Mouse (Mus musculus) midbrain, embryonic 15.5 days (tissue): ENCODE results near the gene Slc13a3. TPM values are rescaled to one million over a fixed set of nuclear protein-coding genes. Genes with fewer than 3 reads are reported as not detected.

Experiments used
- ATAC-seq: fragments of 200-750 bp; cut with Nextera tagmentation; replicated peaks from 2 replicates; pipeline ENCODE4 v1.8.0; 2017; ENCODE audit warnings: moderate TSS enrichment
- H3K27ac ChIP-seq: fragments of 300-500 bp; sonication (generic); 2 replicates; pipeline ENCODE4 v1.5.1; 2015; ENCODE audit warnings: mild to moderate bottlenecking, inconsistent platforms
- H3K27me3 ChIP-seq: fragments of 300-500 bp; sonication (generic); replicated peaks from 2 replicates; pipeline ENCODE4 v1.6.1; 2015; ENCODE audit warnings: inconsistent platforms
- H3K36me3 ChIP-seq: fragments of 300-500 bp; sonication (generic); replicated peaks from 2 replicates; pipeline ENCODE4 v1.6.1; 2015; ENCODE audit warnings: inconsistent platforms
- H3K4me1 ChIP-seq: fragments of 300-500 bp; sonication (generic); 2 replicates; pipeline ENCODE4 v1.6.1; 2015; ENCODE audit warnings: inconsistent platforms
- H3K4me2 ChIP-seq: fragments of 300-500 bp; sonication (generic); 2 replicates; pipeline ENCODE4 v1.6.1; 2015; ENCODE audit warnings: inconsistent platforms, mild to moderate bottlenecking, moderate library complexity
- H3K4me3 ChIP-seq: fragments of 300-500 bp; sonication (generic); 2 replicates; pipeline ENCODE4 v1.5.1; 2015; ENCODE audit warnings: mild to moderate bottlenecking, inconsistent platforms
- H3K9ac ChIP-seq: fragments of 300-500 bp; sonication (generic); 2 replicates; pipeline ENCODE4 v1.6.1; 2015; ENCODE audit warnings: mild to moderate bottlenecking, inconsistent platforms
- H3K9me3 ChIP-seq: fragments of 300-500 bp; sonication (generic); 2 replicates; pipeline ENCODE4 v1.6.1; 2016; ENCODE audit warnings: inconsistent platforms
- WGBS: fragments of 180-500 bp; shearing (Covaris S2); methylation state at CpG from one replicate; pipeline ENCODE4 v1.1.7; 2015; ENCODE audit warnings: mixed read lengths; 5-methylcytosine and 5-hydroxymethylcytosine counted together
- polyA plus RNA-seq: library from polyadenylated mRNA; unstranded; fragments of >200 nt; fragmentation: Nextera tagmentation; extraction: Ambion mirVana; gene quantifications from 2 replicates; pipeline ENCODE4 v1.2.1, GENCODE M21; 2015

Gene Slc13a3
- polyA plus RNA-seq, 1 experiment from 2014 or later, result 10.1 TPM

DNA sequence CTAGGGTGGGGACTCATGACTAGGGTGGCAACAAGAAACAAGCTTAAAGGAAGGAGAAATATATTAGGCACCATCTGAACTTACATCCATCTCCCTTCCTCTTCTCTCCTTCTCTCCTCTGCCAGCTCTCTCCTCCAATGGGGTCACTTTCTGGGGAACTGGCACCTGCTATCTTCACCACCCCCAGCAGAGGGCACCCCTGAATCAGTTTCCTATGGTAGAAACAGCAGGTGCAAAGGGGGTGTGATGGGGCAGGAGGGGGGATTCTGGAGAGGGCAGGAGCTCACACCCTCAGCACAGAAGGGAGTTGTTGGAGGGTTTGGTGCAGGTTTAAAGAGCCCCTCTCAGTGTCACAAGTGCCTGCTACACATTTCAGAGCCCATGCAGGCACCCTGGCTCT, 23.2 kb upstream of the Slc13a3 start:
- Histone ChIP-seq H3K27ac (no peak overlapping the region), H3K27me3 (no peaks in the 10 kb centered on the region), H3K4me1 (peaks cover 20% of the 10 kb centered on the region), H3K4me2 (no peak overlapping the region), H3K9me3 (no peaks in the 10 kb centered on the region), H3K9ac (no peak overlapping the region), H3K4me3 (no peak overlapping the region), H3K36me3 (no peaks in the 10 kb centered on the region)
- ATAC-seq, result no peak

- H3K4me3 ChIP-seq, result no peak overlapping the region
- no peaks in the 10 kb centered on the region for H3K27me3 ChIP-seq
- ATAC-seq, result no peak
- WGBS, result 42% methylated on average over 2 of the region's 2 CpGs
- H3K27ac ChIP-seq, result peak overlapping the region; percentile 88
- peaks cover 20% of the 10 kb centered on the region for H3K4me1 ChIP-seq
- H3K4me2 ChIP-seq, result peak overlapping the region; percentile 68; the same call in 1 of the 2 replicates
- H3K36me3 ChIP-seq, result peaks cover 10% of the 10 kb centered on the region; the same call in 1 of the 2 replicates
- no peaks in the 10 kb centered on the region for H3K9me3 ChIP-seq
- no peak overlapping the region for H3K9ac ChIP-seq
Measured at GRCm38 (mm10) chr2:165494495-165494894, 21.5 kb upstream of the Slc13a3 start.

GRCm38 (mm10) chr2:165493587-165494210, 20.7 kb upstream of the Slc13a3 start:
- Histone ChIP-seq H3K4me3 (peak overlapping the region; percentile 84), H3K36me3 (peaks cover 18% of the 10 kb centered on the region; the same call in 1 of the 2 replicates), H3K27ac (peak overlapping the region; percentile 88), H3K9ac (peak overlapping the region; percentile 83), H3K4me2 (peak overlapping the region; percentile 68), H3K27me3 (no peaks in the 10 kb centered on the region), H3K9me3 (no peaks in the 10 kb centered on the region), H3K4me1 (peaks cover 20% of the 10 kb centered on the region)
- ATAC-seq, result peak; percentile 59
- WGBS, result 4% methylated on average over 17 of the region's 17 CpGs

DNA sequence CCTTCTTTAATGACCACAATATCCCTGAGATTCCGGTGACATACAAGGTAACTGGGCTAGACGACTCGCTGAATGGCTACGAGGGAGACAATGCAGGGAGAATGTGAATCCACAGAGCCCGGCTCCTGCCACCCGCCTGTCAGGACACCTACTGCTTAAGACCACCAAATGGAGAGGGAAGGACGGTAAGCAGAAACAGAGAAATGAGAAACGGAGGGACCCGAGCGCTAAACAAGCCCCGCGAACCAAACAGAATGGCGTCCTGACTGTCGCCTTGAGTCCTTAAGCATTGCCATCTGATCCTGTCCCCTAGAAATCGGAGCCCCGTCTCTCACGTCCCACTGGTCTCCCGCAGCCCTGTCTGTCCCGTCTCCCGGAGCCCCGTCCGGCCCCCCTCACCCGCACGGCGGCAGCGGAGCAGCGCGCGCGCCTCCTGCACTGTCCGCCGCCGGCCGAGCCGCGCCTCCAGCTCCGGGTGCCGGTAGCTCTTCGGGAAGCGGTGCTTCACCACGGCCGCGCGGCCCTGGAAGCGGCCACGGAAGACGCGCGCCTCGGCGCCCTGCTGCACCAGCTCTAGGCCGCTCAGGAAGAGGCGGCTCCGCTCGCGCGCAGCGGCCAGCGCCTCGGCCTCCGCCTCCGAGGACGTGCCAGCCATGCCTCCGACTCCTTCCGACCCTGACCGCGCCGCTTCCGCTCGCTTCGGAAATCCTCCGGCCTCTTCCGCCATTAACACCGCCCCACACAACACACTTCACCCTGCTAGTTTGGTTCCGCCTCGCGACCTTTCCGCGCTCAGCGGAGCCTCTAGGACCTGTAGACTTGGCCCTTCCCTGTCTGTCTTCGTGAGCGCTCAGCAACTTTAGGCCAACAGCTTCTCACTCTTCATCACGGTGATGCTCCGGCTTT, 19.9 kb upstream of the Slc13a3 start, which contains the start of gene Trp53rka:
Trp53rka (minus strand) TSS at position 677 of the 906 bp plus-strand sequence.
- peak within 1 kb of the TSS; percentile 84 for H3K4me3 ChIP-seq
- no peaks in the 10 kb centered on the region for H3K9me3 ChIP-seq
- H3K9ac ChIP-seq, result peak within 1 kb of the TSS; percentile 83
- peaks cover 20% of the 10 kb centered on the region for H3K4me1 ChIP-seq
- peak; percentile 90 for ATAC-seq
- peak within 1 kb of the TSS; percentile 88 for H3K27ac ChIP-seq
- under 1% methylated on average over 76 of the region's 84 CpGs for WGBS
- H3K36me3 ChIP-seq, result peaks cover 18% of the 10 kb centered on the region; the same call in 1 of the 2 replicates
- H3K27me3 ChIP-seq, result no peaks in the 10 kb centered on the region
- peak within 1 kb of the TSS; percentile 68 for H3K4me2 ChIP-seq

DNA sequence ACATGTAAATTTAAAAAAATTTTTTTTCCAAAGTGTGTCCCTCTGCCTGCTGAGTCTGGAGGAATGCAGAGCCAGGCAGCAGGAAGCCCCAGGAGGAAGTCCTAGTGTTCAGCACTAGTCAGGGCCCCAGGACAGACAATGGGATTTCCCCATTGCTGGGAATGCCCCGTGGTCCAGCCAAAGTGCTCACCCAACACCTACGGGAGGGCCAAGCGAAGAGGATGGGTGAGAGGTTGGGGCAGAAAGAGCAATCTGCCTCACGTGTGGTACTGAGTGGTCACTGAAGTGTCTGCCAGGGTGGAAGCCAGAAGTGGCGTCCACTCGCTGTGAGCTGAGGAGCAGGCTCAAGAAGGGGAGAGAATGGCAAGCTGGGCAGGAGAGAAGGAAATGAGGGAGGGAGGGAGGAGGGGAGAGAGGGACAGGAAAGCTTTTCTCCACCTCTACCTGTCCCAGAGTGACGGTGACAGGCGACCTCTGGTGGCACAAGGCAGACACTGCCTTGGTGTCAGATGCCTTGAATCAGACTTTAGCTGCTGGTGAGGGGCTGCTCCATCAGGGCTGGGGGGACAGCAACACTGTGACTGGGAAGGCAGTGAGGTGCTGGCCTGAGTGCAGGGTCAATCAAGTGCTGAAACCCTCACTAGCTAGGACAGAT, 14.0 kb upstream of the Slc13a3 start:
- H3K4me2 ChIP-seq, result no peak overlapping the region
- no peaks in the 10 kb centered on the region for H3K27me3 ChIP-seq
- peaks cover 12% of the 10 kb centered on the region for H3K4me1 ChIP-seq
- ATAC-seq, result peak; percentile 62
- no peak overlapping the region for H3K4me3 ChIP-seq
- no peak overlapping the region for H3K27ac ChIP-seq
- H3K9me3 ChIP-seq, result no peaks in the 10 kb centered on the region
- no peak overlapping the region for H3K9ac ChIP-seq
- whole genome bisulfite sequencing, result 27% methylated on average over 8 of the region's 8 CpGs
- H3K36me3 ChIP-seq, result peaks cover 18% of the 10 kb centered on the region; the same call in 1 of the 2 replicates

- no peak overlapping the region for H3K27ac ChIP-seq
- H3K4me2 ChIP-seq, result no peak overlapping the region
- no peak overlapping the region for H3K4me3 ChIP-seq
- no peaks in the 10 kb centered on the region for H3K9me3 ChIP-seq
- WGBS, result 72% methylated on average over 5 of the region's 5 CpGs
- peaks cover 18% of the 10 kb centered on the region; the same call in 1 of the 2 replicates for H3K36me3 ChIP-seq
- ATAC-seq, result no peak
- H3K27me3 ChIP-seq, result no peaks in the 10 kb centered on the region
- no peak overlapping the region for H3K9ac ChIP-seq
- H3K4me1 ChIP-seq, result peaks cover 9% of the 10 kb centered on the region
Measured at GRCm38 (mm10) chr2:165486401-165486800, 13.4 kb upstream of the Slc13a3 start.

- Histone ChIP-seq H3K36me3 (peaks cover 18% of the 10 kb centered on the region; the same call in 1 of the 2 replicates), H3K27ac (no peak overlapping the region), H3K27me3 (no peaks in the 10 kb centered on the region), H3K9ac (no peak overlapping the region), H3K4me2 (no peak overlapping the region), H3K4me1 (peaks cover 9% of the 10 kb centered on the region), H3K4me3 (no peak overlapping the region), H3K9me3 (no peaks in the 10 kb centered on the region)
- 69% methylated on average over 3 of the region's 3 CpGs for WGBS
- ATAC-seq, result no peak
Measured at GRCm38 (mm10) chr2:165485826-165486225, 12.8 kb upstream of the Slc13a3 start.

DNA sequence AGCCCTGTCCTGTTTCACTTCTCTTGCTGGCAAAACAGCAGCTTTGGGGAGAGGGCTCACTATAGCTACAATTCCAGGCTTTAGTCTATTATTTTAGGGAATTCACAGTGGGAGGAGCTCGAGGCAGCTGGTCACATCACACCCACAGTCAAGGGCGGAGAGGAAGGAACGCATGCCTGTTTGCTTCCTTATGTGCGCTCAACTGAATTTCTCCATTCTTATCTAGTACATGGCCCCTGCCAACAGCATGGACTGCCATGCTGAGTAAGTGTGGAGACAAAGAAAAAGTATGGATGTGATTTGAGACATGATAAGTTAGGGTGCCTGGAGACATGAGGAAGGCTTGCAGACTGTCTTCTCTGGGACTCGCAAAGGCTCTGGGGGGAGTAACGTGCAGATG, 11.1 kb upstream of the Slc13a3 start:
- Histone ChIP-seq H3K4me2 (no peak overlapping the region), H3K27me3 (no peaks in the 10 kb centered on the region), H3K27ac (no peak overlapping the region), H3K4me3 (no peak overlapping the region), H3K9ac (no peak overlapping the region), H3K9me3 (no peaks in the 10 kb centered on the region), H3K4me1 (peaks cover 9% of the 10 kb centered on the region), H3K36me3 (peaks cover 5% of the 10 kb centered on the region; the same call in 1 of the 2 replicates)
- WGBS, result 72% methylated on average over 6 of the region's 6 CpGs
- ATAC-seq, result no peak

DNA sequence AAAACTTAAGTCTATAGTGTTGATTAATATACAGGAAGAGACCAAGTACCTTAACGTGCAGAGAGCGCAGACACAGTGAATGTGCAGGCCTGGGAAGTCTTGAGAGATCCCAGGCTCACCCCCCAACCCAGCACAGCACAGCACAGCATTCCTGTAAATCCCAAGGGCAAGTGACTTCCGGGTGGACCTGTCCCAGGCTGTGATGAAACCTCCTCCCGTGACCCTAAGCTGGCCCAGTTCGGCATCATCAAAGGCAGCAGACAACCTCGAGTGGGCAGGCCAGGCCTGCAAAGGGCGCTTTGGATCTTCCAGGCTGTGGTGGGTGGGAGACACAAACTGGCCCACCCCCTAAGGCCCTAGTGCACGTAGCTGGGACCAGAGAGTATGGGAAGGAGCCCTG, 9.0 kb upstream of the Slc13a3 start:
- H3K4me3 ChIP-seq, result no peak overlapping the region
- H3K36me3 ChIP-seq, result no peaks in the 10 kb centered on the region
- H3K4me1 ChIP-seq, result peaks cover 8% of the 10 kb centered on the region
- no peak for ATAC-seq
- H3K27ac ChIP-seq, result no peak overlapping the region
- no peaks in the 10 kb centered on the region for H3K27me3 ChIP-seq
- no peak overlapping the region for H3K4me2 ChIP-seq
- H3K9me3 ChIP-seq, result no peaks in the 10 kb centered on the region
- H3K9ac ChIP-seq, result no peak overlapping the region
- 64% methylated on average over 8 of the region's 8 CpGs for WGBS

- WGBS, result 34% methylated on average over 5 of the region's 5 CpGs
- no peak for ATAC-seq
- Histone ChIP-seq H3K27ac (no peak overlapping the region), H3K4me2 (no peak overlapping the region), H3K4me3 (no peak overlapping the region), H3K4me1 (peaks cover 4% of the 10 kb centered on the region), H3K27me3 (peaks cover 19% of the 10 kb centered on the region), H3K36me3 (no peaks in the 10 kb centered on the region), H3K9ac (no peak overlapping the region), H3K9me3 (no peaks in the 10 kb centered on the region)
Measured at GRCm38 (mm10) chr2:165475850-165476249, 2.8 kb upstream of the Slc13a3 start.

DNA sequence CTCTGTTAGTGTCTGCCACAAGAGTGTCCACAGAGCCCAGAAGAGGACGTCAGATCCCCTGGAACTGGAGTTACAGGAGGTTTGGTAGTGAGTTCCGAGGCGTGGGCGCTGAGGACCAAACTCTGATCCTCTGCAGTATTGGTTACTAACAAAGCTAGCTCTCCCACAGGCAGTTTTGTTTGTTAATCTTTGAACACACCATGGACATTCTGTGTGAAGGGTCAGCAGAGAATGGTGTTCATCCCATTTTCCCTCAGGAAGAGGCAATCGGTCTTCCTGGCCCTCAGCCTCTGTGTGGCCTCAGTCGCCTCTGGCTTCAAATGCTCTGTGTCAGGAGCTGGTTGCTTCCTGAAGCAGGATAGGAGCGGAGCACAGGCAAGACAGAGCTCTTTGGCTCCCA, 2.4 kb upstream of the Slc13a3 start:
- ATAC-seq, result no peak
- H3K27ac ChIP-seq, result no peak overlapping the region
- peaks cover 4% of the 10 kb centered on the region for H3K4me1 ChIP-seq
- no peak overlapping the region for H3K4me2 ChIP-seq
- no peaks in the 10 kb centered on the region for H3K9me3 ChIP-seq
- WGBS, result 67% methylated on average over 7 of the region's 7 CpGs
- no peak overlapping the region for H3K4me3 ChIP-seq
- no peaks in the 10 kb centered on the region for H3K36me3 ChIP-seq
- H3K27me3 ChIP-seq, result peaks cover 19% of the 10 kb centered on the region
- no peak overlapping the region for H3K9ac ChIP-seq

GRCm38 (mm10) chr2:165471943-165472342, 1.1 kb downstream of the Slc13a3 start:
- H3K4me3 ChIP-seq, result no peak overlapping the region
- H3K9ac ChIP-seq, result no peak overlapping the region
- peaks cover 14% of the 10 kb centered on the region for H3K4me1 ChIP-seq
- H3K4me2 ChIP-seq, result no peak overlapping the region
- 81% methylated on average over 11 of the region's 11 CpGs for WGBS
- no peak for ATAC-seq
- peaks cover 19% of the 10 kb centered on the region for H3K27me3 ChIP-seq
- H3K9me3 ChIP-seq, result no peaks in the 10 kb centered on the region
- H3K27ac ChIP-seq, result no peak overlapping the region
- no peaks in the 10 kb centered on the region for H3K36me3 ChIP-seq
